Mouse (Mus musculus) testis, adult 2 months (tissue): ENCODE results near the gene Ccdc194.

Experiments
- CTCF ChIP-seq: fragments of 200-500 bp; IDR thresholded peaks from 2 replicates; pipeline ENCODE4 v1.5.1; 2012; ENCODE audit warnings: low read depth, mild to moderate bottlenecking, inconsistent platforms, low read length, moderate library complexity; ENCODE audit not compliant: control insufficient read depth, insufficient read depth, insufficient replicate concordance
- POLR2A ChIP-seq: fragments of 200-500 bp; IDR thresholded peaks from 2 replicates; pipeline ENCODE4 v1.6.1; 2012; ENCODE audit warnings: low read depth, mild to moderate bottlenecking, inconsistent platforms, low read length, moderate library complexity; ENCODE audit not compliant: control insufficient read depth

DNA sequence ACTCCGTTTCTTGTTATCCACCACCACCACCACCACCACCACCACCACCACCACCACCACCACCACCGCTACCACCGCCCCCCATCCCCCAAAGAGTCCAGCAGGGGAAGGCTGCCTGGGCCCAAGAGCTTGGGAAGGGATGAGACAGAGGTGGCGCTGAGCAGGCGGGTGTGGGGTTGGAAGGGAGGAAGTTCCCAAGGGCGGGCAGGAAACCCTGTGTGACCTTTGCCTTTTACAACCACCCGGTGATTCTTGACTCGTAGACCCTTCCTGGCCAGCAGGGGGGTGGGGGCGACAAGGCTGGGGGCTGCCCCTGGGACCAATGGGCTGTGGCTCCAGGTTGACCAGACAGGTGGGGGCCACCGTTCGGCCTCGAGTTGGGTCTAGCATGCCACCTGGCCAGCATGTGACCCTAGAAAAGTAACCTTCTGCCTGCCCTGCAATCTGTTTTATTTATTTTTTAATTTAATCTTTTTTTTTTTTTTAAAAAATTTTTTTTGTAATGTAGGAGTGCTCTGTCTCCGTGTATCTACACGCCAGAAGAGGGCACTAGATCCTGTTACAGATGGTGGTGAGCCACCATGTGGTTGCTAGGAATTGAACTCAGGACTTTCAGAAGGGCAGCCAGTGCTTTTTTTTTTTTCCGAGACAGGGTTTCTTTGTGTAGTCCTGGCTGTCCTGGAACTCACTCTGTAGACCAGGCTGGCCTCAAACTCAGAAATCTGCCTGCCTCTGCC, 12.3 kb downstream of the Ccdc194 start:
- TF ChIP-seq POLR2A (no peak), CTCF (no peak)
